Comparison of ENCODE assay signal across 9 mouse cellular contexts in genomic region chr2:50654953-50655324, GRCm38 (mm10).
DNase-seq lines count a peak whose midpoint lies in the region; ATAC-seq and TF ChIP-seq lines count a peak whose summit lies in the region.
"Had no signal": no experiment of that assay in that cellular context is flagged by ENCODE, and none has a peak within 500 bp of the region (broad histone marks: within the 10 kb centered on the region; RNA-seq: fewer than 3 reads in every experiment).

No protein-coding gene starts in this region.

- no peaks in the 10 kb centered on the region for H3K9me3 ChIP-seq in heart, embryonic 11.5 days (replicated peaks; ENCODE audit: control insufficient read depth, low read length)
- H3K9me3 ChIP-seq in hindbrain, embryonic 13.5 days, result no peaks in the 10 kb centered on the region

- no peak overlapping the region for H3K4me2 ChIP-seq in heart, embryonic 11.5 days
- H3K4me2 ChIP-seq in hindbrain, embryonic 13.5 days, result no peak overlapping the region

- intact Hi-C loops in heart, adult 2 months (cut with DNase I), result no loop called here

- peak overlapping the region; percentile 2; the same call in 1 of the 2 replicates for H3K27ac ChIP-seq in heart, adult 2 months
- no peak overlapping the region for H3K27ac ChIP-seq in heart, embryonic 11.5 days (ENCODE audit: low read depth, low read length)
- H3K27ac ChIP-seq in hindbrain, embryonic 13.5 days, result no peak overlapping the region
- H3K27ac ChIP-seq: macrophage had no signal

- ATAC-seq in heart, embryonic 11.5 days (replicated peaks; ENCODE audit: insufficient number of reproducible peaks, low FRiP score, low TSS enrichment), result no peak
- ATAC-seq in hindbrain, embryonic 13.5 days (ENCODE audit: low FRiP score), result peak; percentile 75

- no peak for TF ChIP-seq EP300 in heart, adult 2 months (IDR thresholded peaks at IDR 0.05; ENCODE audit: insufficient read depth, low read depth, low read length)

- peaks cover 2% of the 10 kb centered on the region for H3K4me1 ChIP-seq in heart, adult 2 months (ENCODE audit: control insufficient read depth, insufficient read depth, low read length)
- no peaks in the 10 kb centered on the region for H3K4me1 ChIP-seq in heart, embryonic 11.5 days (ENCODE audit: control insufficient read depth, insufficient read depth, low read length)
- H3K4me1 ChIP-seq in hindbrain, embryonic 13.5 days (replicated peaks), result 0 out of 2 replicates have a peak, but pooled peaks cover under 1% of the 10 kb centered on the region

- WGBS in heart, adult 2 months, result 58% methylated on average over 7 of the region's 7 CpGs
- 82% methylated on average over 7 of the region's 7 CpGs for whole genome bisulfite sequencing in heart, embryonic 11.5 days (ENCODE audit: insufficient replicate concordance)
- 64% methylated on average over 7 of the region's 7 CpGs for WGBS in hindbrain, embryonic 13.5 days

- TF ChIP-seq CTCF in heart, adult 2 months (IDR thresholded peaks at IDR 0.05), result no peak

- H3K4me3 ChIP-seq in heart, adult 2 months, result no peak overlapping the region
- H3K4me3 ChIP-seq in heart, embryonic 11.5 days (ENCODE audit: low read depth, low read length), result no peak overlapping the region
- no peak overlapping the region for H3K4me3 ChIP-seq in hindbrain, embryonic 13.5 days

- H3K36me3 ChIP-seq in heart, adult 2 months (ENCODE audit: control insufficient read depth, insufficient read depth, low read length), result no peaks in the 10 kb centered on the region
- no peaks in the 10 kb centered on the region for H3K36me3 ChIP-seq in heart, embryonic 11.5 days (ENCODE audit: control insufficient read depth, insufficient read depth, low read length)
- no peaks in the 10 kb centered on the region for H3K36me3 ChIP-seq in hindbrain, embryonic 13.5 days

- TF ChIP-seq POLR2A in heart, adult 2 months (IDR thresholded peaks at IDR 0.05; ENCODE audit: insufficient read depth, low read depth, low read length), result no peak

- DNase-seq in heart, adult 2 months, result peak in 1 of 2 experiments; percentile 23
- peak; percentile 95 for DNase-seq in cerebellum, adult 8-10 months
- peak; percentile 18 for DNase-seq in mesoderm, embryonic 11.5 days (ENCODE audit: low read depth, low spot score)
- no peak for DNase-seq in testis, postnatal 10 days (ENCODE audit: low spot score)
- no peak for DNase-seq in spleen, postnatal 36 days (ENCODE audit: low spot score in 2 of 2)
- no peak for DNase-seq in thymus, postnatal 14 days

- H3K9ac ChIP-seq in heart, adult 2 months (ENCODE audit: low read depth, low read length), result no peak overlapping the region
- no peak overlapping the region for H3K9ac ChIP-seq in heart, embryonic 11.5 days (ENCODE audit: low read depth, low read length)
- H3K9ac ChIP-seq in hindbrain, embryonic 13.5 days, result no peak overlapping the region

- no peaks in the 10 kb centered on the region for H3K79me2 ChIP-seq in heart, adult 2 months (replicated peaks; ENCODE audit: control insufficient read depth, insufficient read depth, low read length)

- H3K27me3 ChIP-seq in heart, adult 2 months (ENCODE audit: control insufficient read depth, insufficient read depth, low read length), result no peaks in the 10 kb centered on the region
- no peaks in the 10 kb centered on the region for H3K27me3 ChIP-seq in heart, embryonic 11.5 days (ENCODE audit: control insufficient read depth, insufficient read depth, low read length)
- no peaks in the 10 kb centered on the region for H3K27me3 ChIP-seq in hindbrain, embryonic 13.5 days

Comparison
In these comparisons a context has a peak if more than half of its experiments do, and no peak if none do; other contexts are left out.
1. DNase-seq: peak in cerebellum, adult 8-10 months (single experiment) and mesoderm, embryonic 11.5 days (single experiment); none in testis, postnatal 10 days (single experiment), spleen, postnatal 36 days (0 of 2) and thymus, postnatal 14 days (single experiment).